Mouse (Mus musculus) hindbrain, postnatal 0 days (tissue): ENCODE measurements around the gene Ranbp10. TPM values are rescaled to one million over a fixed set of nuclear protein-coding genes. Genes with fewer than 3 reads are reported as not detected.
A peak's percentile ranks its signal among the peaks of the same experiment; 100 is the strongest.

ENCODE experiments used
- ATAC-seq: fragments of 200-750 bp; cut with Nextera tagmentation; 2 replicates; pipeline ENCODE4 v1.8.0; 2017; ENCODE audit warnings: mild to moderate bottlenecking, moderate TSS enrichment, moderate library complexity
- DNase-seq: peaks from one replicate; pipeline ENCODE4 v3.0.0-alpha.2; 2015; ENCODE audit warnings: low spot score
- H3K27ac ChIP-seq: fragments of 300-500 bp; sonication (generic); 2 replicates; pipeline ENCODE4 v1.5.1; 2014; ENCODE audit warnings: mild to moderate bottlenecking
- H3K27me3 ChIP-seq: fragments of 300-500 bp; sonication (generic); 2 replicates; pipeline ENCODE4 v1.6.1; 2014; ENCODE audit warnings: low read length, mixed read lengths; ENCODE audit not compliant: insufficient read depth
- H3K36me3 ChIP-seq: fragments of 300-500 bp; sonication (generic); 2 replicates; pipeline ENCODE4 v1.6.1; 2014; ENCODE audit warnings: low read length, mixed read lengths; ENCODE audit not compliant: insufficient read depth
- H3K4me1 ChIP-seq: fragments of 300-500 bp; sonication (generic); 2 replicates; pipeline ENCODE4 v1.6.1; 2014; ENCODE audit warnings: antibody characterized with exemption, low read length, mixed read lengths; ENCODE audit not compliant: insufficient read depth
- H3K4me2 ChIP-seq: fragments of 300-500 bp; sonication (generic); 2 replicates; pipeline ENCODE4 v1.6.1; 2014; ENCODE audit warnings: low read depth, mild to moderate bottlenecking, low read length, moderate library complexity, mixed read lengths
- H3K4me3 ChIP-seq: fragments of 300-500 bp; sonication (generic); 2 replicates; pipeline ENCODE4 v1.5.1; 2014; ENCODE audit warnings: low read length
- H3K9ac ChIP-seq: fragments of 300-500 bp; sonication (generic); replicated peaks from 2 replicates; pipeline ENCODE4 v1.6.1; 2014; ENCODE audit warnings: mild to moderate bottlenecking, low read length, moderate library complexity, mixed read lengths
- H3K9me3 ChIP-seq: fragments of 300-500 bp; sonication (generic); 2 replicates; pipeline ENCODE4 v1.6.1; 2016; ENCODE audit warnings: low read length, mixed read lengths
- CTCF ChIP-seq: IDR thresholded peaks from 2 replicates; pipeline ENCODE4 v1.5.1; 2016; ENCODE audit warnings: antibody characterized with exemption, control low read depth, low read depth
- WGBS: fragments of 180-500 bp; shearing (Covaris S2); extraction: QIAGEN DNeasy Blood & Tissue Kit; methylation state at CpG from one replicate; pipeline ENCODE4 v1.1.7; 2014; 5-methylcytosine and 5-hydroxymethylcytosine counted together
- polyA plus RNA-seq: library from polyadenylated mRNA; unstranded; fragments of >200 nt; fragmentation: Nextera tagmentation; extraction: Ambion mirVana; gene quantifications from 2 replicates; pipeline ENCODE4 v1.2.1, GENCODE M21; 2015
- total RNA-seq: library from RNA; depleted of rRNA; stranded (reverse); fragments of >200 nt; gene quantifications from 2 replicates; pipeline ENCODE4 v1.2.3, GENCODE M21; 2014

The Ranbp10 gene
- total and polyA plus RNA-seq, 2 experiments from 2014 or later: 7.2 to 15.7 TPM

DNA sequence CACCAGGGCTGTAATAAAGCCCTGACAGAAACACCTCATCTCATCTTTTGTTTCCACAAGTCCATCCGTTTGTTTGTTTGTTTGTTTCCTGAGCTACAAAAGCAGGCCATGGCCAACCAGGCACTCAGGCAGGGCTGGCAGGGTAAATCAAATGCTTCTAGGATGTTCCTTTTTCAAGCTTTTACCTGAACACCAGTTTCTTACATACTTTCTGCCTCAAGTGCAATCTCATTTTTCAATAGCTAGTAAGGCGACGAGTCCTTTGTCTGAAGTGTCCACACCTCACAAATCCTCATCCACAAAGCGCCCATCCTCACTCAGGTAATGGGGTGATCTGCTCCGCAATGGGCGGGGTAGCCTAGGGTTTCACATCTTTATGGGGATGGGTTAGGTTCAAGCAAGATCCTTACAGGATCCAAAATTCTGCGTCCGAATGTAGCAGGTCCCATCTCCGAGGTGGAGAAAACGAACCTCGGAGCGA is 69.3 kb downstream of the Ranbp10 start:
- peak overlapping the region; percentile 93 for H3K27ac ChIP-seq
- no peaks in the 10 kb centered on the region for H3K36me3 ChIP-seq
- peak overlapping the region; percentile 97 for H3K4me3 ChIP-seq
- no peaks in the 10 kb centered on the region for H3K9me3 ChIP-seq
- DNase-seq (no peak), ATAC-seq (no peak; the same call in 1 of the 2 replicates)
- H3K9ac ChIP-seq: peak overlapping the region; percentile 80
- no peaks in the 10 kb centered on the region for H3K27me3 ChIP-seq
- peak overlapping the region; percentile 62 for H3K4me2 ChIP-seq
- 0 out of 2 replicates have a peak, but pooled peaks cover 5% of the 10 kb centered on the region for H3K4me1 ChIP-seq
- TF ChIP-seq CTCF: no peak
- WGBS: under 1% methylated on average over 12 of the region's 12 CpGs

- DNase-seq: no peak
- no peak for TF ChIP-seq CTCF
- 79% methylated on average over 2 of the region's 2 CpGs for WGBS
- Histone ChIP-seq H3K4me3 (no peak overlapping the region), H3K4me2 (no peak overlapping the region), H3K27me3 (no peaks in the 10 kb centered on the region), H3K9ac (no peak overlapping the region), H3K9me3 (no peaks in the 10 kb centered on the region), H3K27ac (no peak overlapping the region), H3K36me3 (no peaks in the 10 kb centered on the region), H3K4me1 (peaks cover 11% of the 10 kb centered on the region)
- no peak for ATAC-seq
Observed at GRCm38 (mm10) chr8:105754688-105755087, 72.5 kb downstream of the Ranbp10 start.

DNA sequence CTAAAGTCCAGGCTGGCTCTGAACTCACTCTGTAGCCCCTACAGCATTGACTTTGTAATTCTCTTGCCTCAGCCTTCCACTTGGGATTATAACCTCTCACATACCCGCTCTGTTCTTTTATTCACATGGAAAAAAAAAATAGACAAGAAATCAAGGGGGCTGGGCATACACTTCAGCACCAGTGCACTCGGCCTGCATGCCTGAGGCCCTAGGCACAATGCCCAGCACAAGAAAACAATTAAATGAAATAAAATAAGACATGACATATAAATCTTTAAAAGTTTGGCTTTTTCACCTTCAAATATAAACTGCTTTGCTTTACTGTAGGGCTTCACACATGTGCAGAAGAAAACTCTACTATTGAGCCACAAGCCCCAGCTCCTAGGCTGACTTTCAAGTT is 73.2 kb downstream of the Ranbp10 start:
- Histone ChIP-seq H3K4me3 (no peak overlapping the region), H3K4me2 (no peak overlapping the region), H3K9me3 (no peaks in the 10 kb centered on the region), H3K4me1 (peaks cover 11% of the 10 kb centered on the region), H3K27ac (no peak overlapping the region), H3K9ac (no peak overlapping the region), H3K36me3 (no peaks in the 10 kb centered on the region), H3K27me3 (no peaks in the 10 kb centered on the region)
- WGBS: 44% methylated on average over 2 of the region's 2 CpGs
- ATAC-seq (no peak), DNase-seq (no peak)
- TF ChIP-seq CTCF: no peak

- Histone ChIP-seq H3K36me3 (no peaks in the 10 kb centered on the region), H3K4me1 (peaks cover 7% of the 10 kb centered on the region), H3K4me2 (peak overlapping the region; percentile 27), H3K9me3 (no peaks in the 10 kb centered on the region), H3K9ac (peak overlapping the region; percentile 26; the same call in 1 of the 2 replicates), H3K27me3 (no peaks in the 10 kb centered on the region), H3K27ac (peak overlapping the region; percentile 2; the same call in 1 of the 2 replicates), H3K4me3 (no peak overlapping the region)
- no peak for TF ChIP-seq CTCF
- peak; percentile 75 for DNase-seq
- WGBS: 9% methylated on average over 11 of the region's 11 CpGs
- ATAC-seq: 0 out of 2 replicates have a peak, but pooled peaks have one; percentile 21
Observed at GRCm38 (mm10) chr8:105750606-105751005, 76.5 kb downstream of the Ranbp10 start.

DNA sequence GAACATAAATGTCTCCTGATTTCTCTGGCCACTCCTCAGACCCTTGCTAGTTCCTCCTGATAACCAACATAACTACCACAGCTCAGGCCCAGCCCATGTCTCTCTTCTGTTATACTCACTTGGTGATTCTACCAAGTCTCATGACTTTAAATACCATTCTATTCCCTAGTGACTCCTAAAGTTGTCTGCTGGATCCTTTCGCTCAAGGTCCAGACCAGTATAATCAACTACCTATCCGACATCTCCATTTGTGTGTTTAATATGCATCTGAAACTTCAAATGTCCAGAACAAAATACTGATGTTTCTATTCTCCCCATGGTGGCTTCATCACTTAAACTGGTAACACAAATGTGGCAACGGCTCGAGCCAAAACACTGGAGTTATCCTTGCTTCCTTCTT is 83.8 kb downstream of the Ranbp10 start:
- H3K9me3 ChIP-seq: no peaks in the 10 kb centered on the region
- H3K27me3 ChIP-seq: no peaks in the 10 kb centered on the region
- H3K4me2 ChIP-seq: no peak overlapping the region
- H3K27ac ChIP-seq: no peak overlapping the region
- ATAC-seq (no peak), DNase-seq (no peak)
- WGBS: 88% methylated on average over 4 of the region's 4 CpGs
- no peaks in the 10 kb centered on the region for H3K36me3 ChIP-seq
- TF ChIP-seq CTCF: no peak
- H3K4me3 ChIP-seq: no peak overlapping the region
- no peaks in the 10 kb centered on the region for H3K4me1 ChIP-seq
- no peak overlapping the region for H3K9ac ChIP-seq

GRCm38 (mm10) chr8:105739216-105739615 is 87.9 kb downstream of the Ranbp10 start:
- no peaks in the 10 kb centered on the region for H3K9me3 ChIP-seq
- no peak overlapping the region for H3K4me2 ChIP-seq
- H3K4me3 ChIP-seq: no peak overlapping the region
- H3K9ac ChIP-seq: no peak overlapping the region
- WGBS: 90% methylated on average over 5 of the region's 5 CpGs
- no peaks in the 10 kb centered on the region for H3K36me3 ChIP-seq
- H3K27me3 ChIP-seq: no peaks in the 10 kb centered on the region
- ATAC-seq (no peak), DNase-seq (no peak)
- H3K4me1 ChIP-seq: no peaks in the 10 kb centered on the region
- H3K27ac ChIP-seq: no peak overlapping the region
- no peak for TF ChIP-seq CTCF

GRCm38 (mm10) chr8:105732186-105732585 is 95.0 kb downstream of the Ranbp10 start:
- H3K27me3 ChIP-seq: no peaks in the 10 kb centered on the region
- no peak overlapping the region for H3K27ac ChIP-seq
- no peak overlapping the region for H3K4me3 ChIP-seq
- WGBS: 91% methylated on average over 5 of the region's 5 CpGs
- no peak for TF ChIP-seq CTCF
- H3K9me3 ChIP-seq: no peaks in the 10 kb centered on the region
- H3K36me3 ChIP-seq: peaks cover 10% of the 10 kb centered on the region
- H3K9ac ChIP-seq: no peak overlapping the region
- no peaks in the 10 kb centered on the region for H3K4me1 ChIP-seq
- no peak for ATAC-seq
- no peak for DNase-seq
- no peak overlapping the region for H3K4me2 ChIP-seq
